Mouse (Mus musculus): ENCODE measurements around the gene Pum2. TPM values are rescaled to one million over a fixed set of nuclear protein-coding genes. Genes with fewer than 3 reads are reported as not detected.

Gene Pum2
- 53.3 TPM for polyA plus RNA-seq (2014; fragmentation: Illumina TruSeq; extraction: RNeasy Lipid Tissue Mini Kit (QIAGEN cat#74804); ENCODE audit: low read depth, low replicate concordance)

DNA sequence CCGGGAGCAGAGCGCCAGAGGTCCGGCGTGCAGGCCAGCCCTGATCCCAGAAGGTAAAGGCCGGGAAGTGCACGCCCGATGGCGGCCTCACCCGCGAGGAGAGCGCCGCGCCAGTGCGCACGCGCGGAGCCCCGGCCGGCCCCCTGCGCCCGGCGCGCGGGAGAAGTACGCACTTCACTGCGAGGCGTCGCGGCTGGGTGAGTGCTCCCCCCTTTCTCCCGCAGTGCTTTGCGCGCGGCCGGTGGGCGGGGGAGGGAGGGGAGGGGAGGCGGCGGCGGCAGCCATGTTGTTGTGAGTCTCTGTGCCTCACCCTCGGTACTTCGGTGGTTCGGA, at the start of gene Pum2:
Gene Pum2 (plus strand): TSS at position 161 of the 333 bp plus-strand sequence.

DNA sequence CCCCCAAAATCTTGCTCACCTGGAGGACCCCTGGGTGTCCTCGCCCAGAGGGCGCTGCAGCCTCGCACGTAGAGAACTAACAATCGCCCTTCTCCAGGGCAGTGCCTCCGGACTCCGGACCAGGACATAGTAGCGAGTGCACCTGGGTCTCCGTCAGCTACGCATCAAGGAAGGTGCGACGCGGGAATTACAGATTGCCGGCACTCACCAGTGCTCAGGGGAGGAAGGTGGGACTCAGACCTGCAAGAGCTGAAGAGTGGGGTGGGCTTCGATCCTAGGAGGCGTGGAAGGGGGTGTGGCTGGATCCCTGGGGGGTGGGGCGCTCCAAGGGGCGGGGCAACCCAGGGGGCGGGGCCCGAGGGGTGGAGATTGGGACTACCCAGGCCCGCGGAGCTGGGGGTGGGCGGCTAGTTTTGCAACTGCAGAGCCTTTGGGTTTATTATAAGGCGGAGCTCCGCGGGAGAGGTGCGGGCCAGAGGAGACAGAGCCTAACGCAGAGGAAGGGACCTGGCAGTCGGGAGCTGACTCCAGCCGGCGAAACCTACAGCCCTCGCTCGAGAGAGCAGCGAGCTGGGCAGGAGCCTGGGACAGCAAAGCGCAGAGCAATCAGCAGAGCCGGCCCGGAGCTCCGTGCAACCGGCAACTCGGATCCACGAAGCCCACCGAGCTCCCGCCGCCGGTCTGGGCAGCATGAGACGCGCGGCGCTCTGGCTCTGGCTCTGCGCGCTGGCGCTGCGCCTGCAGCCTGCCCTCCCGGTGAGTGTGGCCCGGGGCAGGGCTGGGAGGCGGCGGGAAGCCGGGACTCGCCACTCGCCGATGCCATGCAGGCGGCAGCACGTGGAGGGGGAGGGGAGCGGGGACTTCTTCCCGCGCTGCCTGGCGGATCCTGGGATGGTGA, 97.3 kb downstream of the Pum2 start, which contains the start of gene Sdc1:
Gene Sdc1 (plus strand): TSS at position 378 of the 898 bp plus-strand sequence.

Other genes with a start within 250 kb of the Pum2 start
- gene Rhob, start 174.1 kb upstream of the Pum2 start, polyA plus RNA-seq (2014; fragmentation: Illumina TruSeq; extraction: RNeasy Lipid Tissue Mini Kit (QIAGEN cat#74804); ENCODE audit: low read depth, low replicate concordance): 16.4 TPM
- not detected for gene Slc7a15, start 75.1 kb upstream of the Pum2 start, polyA plus RNA-seq (2014; fragmentation: Illumina TruSeq; extraction: RNeasy Lipid Tissue Mini Kit (QIAGEN cat#74804); ENCODE audit: low read depth, low replicate concordance)
- 45.6 TPM for gene Sdc1, start 97.2 kb downstream of the Pum2 start, polyA plus RNA-seq (2014; fragmentation: Illumina TruSeq; extraction: RNeasy Lipid Tissue Mini Kit (QIAGEN cat#74804); ENCODE audit: low read depth, low replicate concordance)
- 350 TPM for gene Laptm4a, start 247.5 kb downstream of the Pum2 start, polyA plus RNA-seq (2014; fragmentation: Illumina TruSeq; extraction: RNeasy Lipid Tissue Mini Kit (QIAGEN cat#74804); ENCODE audit: low read depth, low replicate concordance)

Measured in liver, adult 10 weeks (tissue).